In the genomic region with DNA sequence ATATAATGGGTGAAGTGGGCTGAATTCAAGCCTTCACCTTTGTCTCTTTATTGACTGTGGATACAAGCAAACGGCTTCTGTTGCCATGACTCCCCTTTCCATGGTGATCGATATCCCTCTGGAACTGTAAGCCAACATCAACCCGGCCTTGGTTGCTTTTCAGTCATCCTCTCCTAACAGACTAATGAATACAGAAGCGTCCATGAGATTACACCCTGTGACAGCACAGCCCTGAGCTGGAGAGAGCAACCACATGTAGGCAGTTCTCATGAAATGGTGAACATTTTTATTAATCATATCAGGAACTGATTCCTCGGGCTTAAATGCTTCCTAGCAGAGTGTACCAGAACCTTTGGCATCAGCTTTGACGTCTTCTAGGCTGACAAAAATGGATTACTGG, we compare ENCODE assay signal across 13 mouse cellular contexts.
DNase-seq lines count a peak whose midpoint lies in the region; ATAC-seq and TF ChIP-seq lines count a peak whose summit lies in the region.
"Had no signal": no experiment of that assay in that cellular context is flagged by ENCODE, and none has a peak within 500 bp of the region (broad histone marks: within the 10 kb centered on the region; RNA-seq: fewer than 3 reads in every experiment).

No protein-coding gene starts in this region.

- H3K27ac ChIP-seq in liver, adult 2 months (replicated peaks; ENCODE audit: insufficient read depth, low read depth, low read length): no peak overlapping the region
- H3K27ac ChIP-seq in hindbrain, embryonic 12.5 days: peak overlapping the region; percentile 58
- peak overlapping the region; percentile 58 for H3K27ac ChIP-seq in midbrain, embryonic 12.5 days (replicated peaks)
- H3K27ac ChIP-seq in neural tube, embryonic 14.5 days (ENCODE audit: low read depth, low read length): no peak overlapping the region
- no peak overlapping the region for H3K27ac ChIP-seq in cerebellum, adult 2 months (ENCODE audit: insufficient read depth, low read length)
- H3K27ac ChIP-seq: limb, embryonic 12.5 days; liver, embryonic 15.5 days had no signal

- H3K27me3 ChIP-seq in liver, adult 2 months (ENCODE audit: control insufficient read depth, insufficient read depth, low read length): no peaks in the 10 kb centered on the region
- H3K27me3 ChIP-seq in hindbrain, embryonic 12.5 days: no peaks in the 10 kb centered on the region
- H3K27me3 ChIP-seq in midbrain, embryonic 12.5 days: no peaks in the 10 kb centered on the region
- no peaks in the 10 kb centered on the region for H3K27me3 ChIP-seq in neural tube, embryonic 14.5 days (ENCODE audit: control insufficient read depth, insufficient read depth, low read length)
- H3K27me3 ChIP-seq in cerebellum, adult 2 months (ENCODE audit: control insufficient read depth, insufficient read depth, low read length): no peaks in the 10 kb centered on the region
- H3K27me3 ChIP-seq: limb, embryonic 12.5 days; liver, embryonic 15.5 days had no signal

- H3K36me3 ChIP-seq in liver, adult 2 months (ENCODE audit: control insufficient read depth, insufficient read depth, low read length): no peaks in the 10 kb centered on the region
- no peaks in the 10 kb centered on the region for H3K36me3 ChIP-seq in hindbrain, embryonic 12.5 days
- no peaks in the 10 kb centered on the region for H3K36me3 ChIP-seq in midbrain, embryonic 12.5 days
- H3K36me3 ChIP-seq in neural tube, embryonic 14.5 days (ENCODE audit: control insufficient read depth, insufficient read depth, low read length): no peaks in the 10 kb centered on the region
- H3K36me3 ChIP-seq: limb, embryonic 12.5 days; liver, embryonic 15.5 days had no signal

- WGBS in liver, adult 2 months: 46% methylated on average over 6 of the region's 6 CpGs
- WGBS in hindbrain, embryonic 12.5 days: 65% methylated on average over 6 of the region's 6 CpGs
- WGBS in midbrain, embryonic 12.5 days: 64% methylated on average over 6 of the region's 6 CpGs
- WGBS in neural tube, embryonic 14.5 days: 40% methylated on average over 6 of the region's 6 CpGs
- WGBS in cerebellum, adult 2 months: 70% methylated on average over 6 of the region's 6 CpGs

- peak; percentile 26 for ATAC-seq in hindbrain, embryonic 12.5 days (ENCODE audit: low FRiP score)
- ATAC-seq in midbrain, embryonic 12.5 days (ENCODE audit: low FRiP score, low read depth): no peak
- no peak; the same call in 1 of the 2 replicates for ATAC-seq in neural tube, embryonic 14.5 days (ENCODE audit: low read depth)

- no peak overlapping the region for H3K4me2 ChIP-seq in hindbrain, embryonic 12.5 days (replicated peaks)
- no peak overlapping the region for H3K4me2 ChIP-seq in midbrain, embryonic 12.5 days (replicated peaks)
- H3K4me2 ChIP-seq in neural tube, embryonic 14.5 days (ENCODE audit: low read depth, low read length): peak overlapping the region; percentile 4; the same call in 1 of the 2 replicates
- H3K4me2 ChIP-seq: limb, embryonic 12.5 days; liver, embryonic 15.5 days had no signal

- peak; percentile 14 for DNase-seq in liver, adult 2 months (ENCODE audit: extremely low read depth, low read depth, low spot score)
- no peak for DNase-seq in liver
- DNase-seq in gastrocnemius, postnatal 25 days: no peak
- no peak for DNase-seq in cerebellum, adult 2 months
- DNase-seq: thymus, postnatal 36 days had no signal

- H3K9ac ChIP-seq in liver, adult 2 months (ENCODE audit: low read depth, low read length): no peak overlapping the region
- H3K9ac ChIP-seq in hindbrain, embryonic 12.5 days: no peak overlapping the region
- H3K9ac ChIP-seq in midbrain, embryonic 12.5 days (replicated peaks): no peak overlapping the region
- H3K9ac ChIP-seq in neural tube, embryonic 14.5 days (replicated peaks; ENCODE audit: low read depth, low read length): no peak overlapping the region
- H3K9ac ChIP-seq: limb, embryonic 12.5 days; liver, embryonic 15.5 days had no signal

- H3K4me1 ChIP-seq in liver, adult 2 months (ENCODE audit: control insufficient read depth, insufficient read depth, low read length): no peaks in the 10 kb centered on the region; the same call in 1 of the 2 replicates
- H3K4me1 ChIP-seq in hindbrain, embryonic 12.5 days: peaks cover 24% of the 10 kb centered on the region
- H3K4me1 ChIP-seq in midbrain, embryonic 12.5 days: peaks cover 3% of the 10 kb centered on the region; the same call in 1 of the 2 replicates
- H3K4me1 ChIP-seq in neural tube, embryonic 14.5 days (ENCODE audit: control insufficient read depth, insufficient read depth, low read length): peaks cover 22% of the 10 kb centered on the region
- H3K4me1 ChIP-seq in cerebellum, adult 2 months (ENCODE audit: control insufficient read depth, insufficient read depth, low read length): no peaks in the 10 kb centered on the region
- H3K4me1 ChIP-seq: liver, embryonic 15.5 days had no signal

- no peak overlapping the region for H3K4me3 ChIP-seq in liver, adult 2 months (ENCODE audit: insufficient read depth, low read depth, low read length)
- H3K4me3 ChIP-seq in hindbrain, embryonic 12.5 days: no peak overlapping the region
- H3K4me3 ChIP-seq in midbrain, embryonic 12.5 days: no peak overlapping the region
- H3K4me3 ChIP-seq in neural tube, embryonic 14.5 days (ENCODE audit: low read depth, low read length): no peak overlapping the region
- no peak overlapping the region for H3K4me3 ChIP-seq in cerebellum, adult 2 months (replicated peaks; ENCODE audit: insufficient read depth, low read depth, low read length)
- H3K4me3 ChIP-seq: erythroblast, embryonic 14.5 days; heart, adult 2 months; limb, embryonic 12.5 days; liver, embryonic 15.5 days; myocyte had no signal

- TF ChIP-seq CTCF in liver, adult 2 months (IDR thresholded peaks at IDR 0.05; ENCODE audit: low read depth, low read length): no peak
- TF ChIP-seq CTCF in cerebellum, adult 2 months (IDR thresholded peaks at IDR 0.05; ENCODE audit: borderline replicate concordance, insufficient read depth, low read depth, low read length): no peak

- no peak for TF ChIP-seq POLR2A in liver, adult 2 months (IDR thresholded peaks at IDR 0.05; ENCODE audit: extremely low read depth, insufficient read depth, low read length)
- TF ChIP-seq POLR2A in cerebellum, adult 2 months (IDR thresholded peaks at IDR 0.05; ENCODE audit: borderline replicate concordance, insufficient read depth, low read length): no peak

- peaks cover 10% of the 10 kb centered on the region for H3K9me3 ChIP-seq in hindbrain, embryonic 12.5 days (replicated peaks)
- H3K9me3 ChIP-seq in midbrain, embryonic 12.5 days: peaks cover 13% of the 10 kb centered on the region
- H3K9me3 ChIP-seq in neural tube, embryonic 14.5 days (ENCODE audit: control insufficient read depth, low read length): no peaks in the 10 kb centered on the region
- H3K9me3 ChIP-seq: liver, embryonic 15.5 days had no signal

- no peaks in the 10 kb centered on the region for H3K79me2 ChIP-seq in liver, adult 2 months (ENCODE audit: control insufficient read depth, insufficient read depth, low read length)

Comparison
In these comparisons a context has a peak if more than half of its experiments do, and no peak if none do; other contexts are left out.
1. H3K27ac ChIP-seq: peak in hindbrain, embryonic 12.5 days (single experiment) and midbrain, embryonic 12.5 days (single experiment); none in liver, adult 2 months (single experiment), neural tube, embryonic 14.5 days (single experiment) and cerebellum, adult 2 months (single experiment).